Mouse (Mus musculus) left cerebral cortex, postnatal 4 days (tissue): Measurements from ENCODE around the gene Sys1. TPM values are rescaled to one million over a fixed set of nuclear protein-coding genes. Genes with fewer than 3 reads are reported as not detected.

Experiments
- DNase-seq: peaks from one replicate; pipeline ENCODE4 v3.0.0-alpha.2; 2022
- intact Hi-C: fragments of 180-260 bp; cut with DNase I; formaldehyde crosslinking; loops from one replicate; pipeline ENCODE4 v1.15.1; 2025
- total RNA-seq, 2 experiments: library from RNA; stranded (reverse); gene quantifications; 2 replicates each; pipeline ENCODE4 v1.2.3; 2021

Gene Sys1
- total RNA-seq, 2 experiments from 2014 or later = 42.5 to 45.8 TPM

- peak; percentile 88 for DNase-seq
- intact Hi-C loops = no loop called here
Observed at GRCm38 (mm10) chr2:164487812-164488211, 31.0 kb downstream of the Sys1 start.

DNA sequence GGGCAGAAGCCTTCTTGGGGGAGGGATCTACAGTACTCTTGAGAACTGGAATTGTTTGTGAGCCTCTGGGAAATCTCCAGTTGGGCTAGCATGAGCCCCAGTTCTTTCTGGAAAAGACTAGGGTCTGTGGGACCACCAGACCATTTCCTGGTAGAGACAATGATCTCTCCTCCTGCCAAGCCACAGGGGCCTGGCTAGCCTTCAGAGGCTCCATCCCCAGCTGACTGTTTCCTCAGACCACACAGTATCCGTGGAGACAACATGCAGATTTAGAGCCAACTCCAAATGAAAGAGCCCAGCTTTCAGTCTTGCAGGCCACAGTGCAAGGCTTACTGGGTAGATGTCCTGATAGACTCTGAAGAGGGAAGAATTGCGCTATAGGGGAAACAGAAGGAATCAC lies 37.4 kb downstream of the Sys1 start:
- intact Hi-C loops = no loop called here
- peak; percentile 52 for DNase-seq

DNA sequence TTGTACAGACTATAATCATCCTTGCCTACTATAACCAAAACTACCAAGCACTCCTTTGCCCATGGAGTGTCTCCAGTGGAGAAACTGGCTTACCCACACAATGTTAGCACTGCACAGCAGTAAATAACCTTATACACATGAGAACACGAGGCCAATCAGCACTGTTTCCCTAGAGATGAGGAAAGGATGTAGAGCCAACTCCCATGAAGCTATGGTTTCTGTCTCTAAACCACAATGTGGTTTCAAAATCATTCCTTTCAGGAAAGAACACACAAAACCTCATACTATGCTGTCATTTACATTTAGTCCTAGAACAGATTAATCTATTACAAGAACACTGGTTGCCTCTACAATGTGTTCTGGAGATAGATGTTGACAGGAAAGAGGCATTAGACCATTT lies 39.6 kb downstream of the Sys1 start:
- DNase-seq = no peak
- intact Hi-C loops = no loop called here

DNA sequence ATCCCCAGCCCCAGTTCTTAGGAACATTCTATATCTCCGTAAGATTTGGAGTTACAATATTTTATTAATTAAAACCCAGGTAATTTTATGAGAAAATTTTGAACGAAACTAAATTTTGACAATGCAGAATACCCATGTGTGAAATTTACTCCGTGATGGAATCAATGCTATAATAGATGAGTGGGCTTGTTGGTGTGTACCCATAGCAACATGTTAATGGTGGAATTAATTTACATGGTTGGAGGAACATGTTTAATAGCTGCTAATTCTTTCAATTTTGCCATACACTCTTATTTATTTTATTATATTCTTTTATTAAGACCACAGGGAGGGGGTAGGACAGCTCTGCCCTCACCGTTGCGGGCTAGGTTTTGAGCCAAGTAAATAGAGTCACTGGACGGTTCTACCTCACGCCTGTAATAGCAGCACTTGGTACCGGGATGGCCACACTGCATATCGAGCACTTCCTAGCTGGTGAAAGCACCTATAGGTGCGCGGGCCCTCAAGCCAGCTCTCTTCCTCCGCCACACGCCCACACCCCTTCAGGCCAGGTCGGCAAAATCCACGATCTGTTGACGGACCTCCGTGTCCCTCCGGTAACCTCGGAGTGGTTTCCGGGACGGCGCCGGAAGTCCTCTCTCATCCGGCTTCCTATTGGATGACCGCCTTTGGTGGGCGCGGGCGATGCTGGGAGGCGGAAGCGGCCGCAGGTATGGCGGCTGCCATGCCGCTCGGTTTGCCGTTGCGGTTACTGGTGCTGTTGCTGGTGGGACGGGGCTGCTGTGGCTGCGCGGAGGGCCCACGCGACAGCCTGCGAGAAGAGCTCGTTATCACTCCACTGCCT lies 40.3 kb downstream of the Sys1 start, which contains the start of gene Pigt:
Pigt (plus strand) TSS at position 674 of the 844 bp plus-strand sequence.
- intact Hi-C loops = no loop called here
- peak; percentile 88 for DNase-seq

GRCm38 (mm10) chr2:164497691-164498268 lies 41.0 kb downstream of the Sys1 start:
- no peak for DNase-seq
- intact Hi-C loops = no loop called here

GRCm38 (mm10) chr2:164499317-164499716 lies 42.6 kb downstream of the Sys1 start:
- DNase-seq = no peak
- intact Hi-C loops = no loop called here

DNA sequence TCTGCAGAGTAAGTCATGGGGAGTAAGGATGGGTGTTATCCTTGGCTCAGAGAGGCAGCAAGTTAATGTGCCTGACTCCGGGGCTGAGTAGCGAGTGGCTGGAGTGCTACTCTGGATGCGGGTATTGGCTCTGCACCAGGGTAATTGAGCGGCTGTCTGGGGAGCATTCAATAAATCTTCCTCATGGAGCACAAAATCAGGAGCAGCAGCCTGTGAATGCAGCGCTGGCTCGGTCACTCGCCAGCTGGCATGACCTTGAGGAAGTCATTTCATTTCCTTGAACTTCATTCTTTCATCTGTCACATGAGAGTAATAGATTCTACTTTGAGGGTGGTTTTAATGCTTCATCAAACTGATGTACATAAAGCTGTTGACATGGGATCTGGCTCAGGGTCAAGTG lies 43.7 kb downstream of the Sys1 start:
- intact Hi-C loops = no loop called here

DNA sequence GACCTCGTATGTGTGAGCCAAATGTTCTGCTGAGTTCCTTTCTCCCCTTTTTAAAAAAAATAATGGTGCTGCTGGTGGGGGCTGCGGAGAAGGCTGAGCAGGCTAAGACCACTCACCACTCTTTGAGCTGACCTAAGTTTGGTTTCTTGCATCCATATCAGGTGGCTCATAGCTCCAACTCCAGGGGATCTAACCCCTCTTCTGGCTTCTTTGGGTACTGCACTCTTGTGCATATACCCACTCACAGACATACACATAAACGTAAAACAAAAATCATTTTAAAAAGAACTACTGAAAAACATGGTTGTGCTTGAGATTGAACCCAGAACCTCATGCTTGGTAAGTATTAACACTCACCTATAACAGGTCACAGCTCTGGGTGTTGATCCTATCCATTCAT lies 48.2 kb downstream of the Sys1 start:
- no peak for DNase-seq
- intact Hi-C loops = no loop called here

More for the DNA sequence above, 43.7 kb downstream of the Sys1 start:
- DNase-seq = peak; percentile 73

- intact Hi-C loops = no loop called here
- no peak for DNase-seq
Observed at GRCm38 (mm10) chr2:164505619-164506347, 49.0 kb downstream of the Sys1 start.

- DNase-seq = no peak
- intact Hi-C loops = no loop called here
Observed at GRCm38 (mm10) chr2:164507811-164508210, 51.0 kb downstream of the Sys1 start.

DNA sequence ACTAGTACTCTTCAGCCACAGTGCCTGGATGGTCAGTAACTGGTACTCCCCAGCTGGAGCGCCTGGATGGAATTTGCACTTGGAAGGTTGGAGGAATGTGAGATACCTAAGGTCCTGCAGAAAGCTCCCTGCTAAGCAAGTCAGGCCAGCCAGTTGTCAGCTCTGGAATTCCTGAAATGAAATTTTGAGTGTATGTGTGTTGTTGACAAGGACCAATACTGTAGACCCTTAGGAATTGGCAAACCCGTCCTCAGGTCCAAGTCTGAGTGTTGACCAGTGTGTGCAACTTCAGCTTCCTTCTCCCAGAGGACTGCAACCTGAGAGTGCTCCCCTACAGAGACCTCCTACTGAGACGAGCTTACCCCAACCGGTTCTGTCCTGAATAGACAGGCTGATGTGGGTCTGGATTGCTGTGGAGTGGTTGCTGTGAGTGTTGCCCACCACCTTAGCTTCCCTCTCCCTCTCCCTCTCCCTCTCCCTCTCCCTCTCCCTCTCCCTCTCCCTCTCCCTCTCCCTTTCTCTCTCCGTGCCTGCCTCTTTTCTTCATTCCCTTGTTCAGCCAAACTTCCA lies 53.9 kb downstream of the Sys1 start:
- DNase-seq = no peak
- intact Hi-C loops = no loop called here

DNA sequence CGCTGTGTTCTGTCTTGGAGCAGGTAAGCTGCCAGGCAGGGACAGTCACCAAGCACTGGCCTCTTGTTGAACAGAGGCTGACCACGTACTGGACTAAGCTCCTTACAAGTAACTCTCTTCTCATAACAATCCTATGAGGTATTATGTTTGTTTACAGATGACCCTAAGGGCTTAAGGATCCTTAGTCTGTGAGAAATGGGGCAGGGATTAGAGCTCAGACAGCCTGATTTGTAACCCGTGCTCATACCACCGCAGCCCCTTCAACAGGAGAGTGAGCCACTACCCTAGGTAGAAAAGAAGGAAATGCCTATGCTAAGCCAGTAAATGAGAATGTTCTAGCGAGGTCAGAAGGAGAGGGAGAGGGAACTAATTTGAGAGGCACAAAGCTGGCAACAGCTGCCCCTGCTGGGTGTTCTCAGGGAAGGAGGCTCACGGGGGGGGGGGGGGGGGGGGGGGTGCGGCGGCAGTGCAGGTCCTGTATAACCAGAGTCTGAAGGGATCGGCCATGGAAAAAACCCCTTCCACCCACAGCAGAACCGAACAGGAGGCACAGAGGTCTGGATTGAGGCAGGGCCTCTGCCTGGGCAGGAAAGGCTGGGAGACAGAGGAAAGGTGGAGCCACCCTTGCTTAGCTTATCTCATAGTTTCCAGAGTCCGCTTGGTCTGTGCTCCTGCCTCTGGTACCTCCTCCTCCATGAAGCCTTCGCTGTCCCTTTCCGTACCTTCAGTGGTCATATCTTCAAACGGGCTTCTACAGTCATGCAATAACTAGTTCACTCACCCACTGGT lies 55.6 kb downstream of the Sys1 start:
- no peak for DNase-seq
- intact Hi-C loops = no loop called here

GRCm38 (mm10) chr2:164513389-164513788 lies 56.6 kb downstream of the Sys1 start:
- intact Hi-C loops = no loop called here
- no peak for DNase-seq

DNA sequence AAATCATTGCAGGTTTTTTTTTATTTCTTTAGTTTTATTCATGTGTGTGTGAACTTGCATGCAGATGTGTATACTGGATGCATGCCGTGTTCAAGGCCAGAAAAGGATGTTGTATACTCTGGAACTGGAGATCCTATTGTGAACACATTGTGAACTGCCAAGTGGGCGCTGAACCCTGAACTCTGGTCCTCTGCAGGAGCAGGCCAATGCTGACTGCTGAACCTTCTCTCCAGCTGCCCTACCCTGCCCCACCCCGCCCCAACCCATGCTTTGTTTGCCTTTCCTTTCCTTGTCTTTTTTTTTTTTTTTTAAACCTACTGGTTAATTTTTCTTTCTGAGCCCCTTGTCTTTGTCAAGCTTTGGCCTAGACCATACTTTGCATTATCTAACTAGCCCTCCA lies 58.2 kb downstream of the Sys1 start:
- intact Hi-C loops = no loop called here

GRCm38 (mm10) chr2:164515897-164516296 lies 59.1 kb downstream of the Sys1 start:
- intact Hi-C loops = no loop called here

More for the DNA sequence above, 58.2 kb downstream of the Sys1 start:
- DNase-seq = no peak

GRCm38 (mm10) chr2:164516592-164516991 lies 59.8 kb downstream of the Sys1 start:
- DNase-seq = no peak
- intact Hi-C loops = no loop called here

More at GRCm38 (mm10) chr2:164515897-164516296, 59.1 kb downstream of the Sys1 start:
- DNase-seq = no peak

- intact Hi-C loops = no loop called here
- peak; percentile 43 for DNase-seq
Observed at GRCm38 (mm10) chr2:164517485-164518221, 60.9 kb downstream of the Sys1 start.

DNA sequence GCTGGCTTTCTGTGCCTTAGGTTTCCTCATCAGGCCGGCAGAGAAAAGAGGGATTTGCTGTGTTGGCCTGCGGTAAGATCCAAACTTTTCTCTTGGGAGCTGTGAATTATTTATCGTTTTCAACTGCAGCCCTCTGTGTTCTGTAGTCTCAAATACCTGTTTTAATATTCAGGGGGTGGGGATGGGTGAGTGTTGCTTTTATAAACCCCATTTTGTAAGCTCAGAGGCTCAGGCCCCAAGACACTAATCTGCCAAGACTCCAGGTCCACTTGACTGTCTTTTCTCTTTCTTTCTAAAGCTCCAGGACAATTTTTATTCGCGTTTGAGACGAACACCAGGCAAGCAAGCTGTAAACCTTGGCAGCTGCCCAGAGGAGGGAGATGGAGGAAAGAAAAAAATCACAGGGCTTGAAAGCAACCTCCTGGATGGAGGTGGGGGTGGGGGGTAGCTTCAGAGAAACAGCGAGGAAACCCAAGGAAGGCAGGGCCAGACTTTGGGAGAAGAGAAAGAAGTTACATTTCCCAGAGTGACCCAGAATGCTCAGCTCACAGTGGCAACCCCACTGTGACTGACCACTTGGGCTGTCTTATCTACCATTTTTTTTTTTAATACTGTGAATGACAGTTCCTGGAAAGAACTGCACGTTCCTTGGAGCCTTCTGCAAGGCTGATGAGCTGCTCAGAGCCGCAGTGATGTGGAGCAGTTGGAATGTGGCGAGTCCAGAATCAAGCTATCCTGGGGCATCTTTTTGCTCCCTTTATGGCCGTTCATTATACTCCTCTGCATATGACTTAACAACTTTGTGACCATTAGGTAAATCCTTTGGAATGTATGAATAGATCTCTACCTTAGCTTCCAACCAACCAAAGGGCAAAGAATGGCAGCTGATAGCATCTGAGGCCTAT lies 61.8 kb downstream of the Sys1 start:
- DNase-seq = no peak
- intact Hi-C loops = no loop called here

GRCm38 (mm10) chr2:164519171-164519526 lies 62.4 kb downstream of the Sys1 start:
- intact Hi-C loops = no loop called here
- DNase-seq = no peak
